Mouse (Mus musculus) lung, postnatal 25 days (tissue): ENCODE data around the gene Asb15.

Experiments used
- DNase-seq: peaks from one replicate; pipeline ENCODE4 v3.0.0; 2022; ENCODE audit warnings: low spot score

Gene Asb15

DNA sequence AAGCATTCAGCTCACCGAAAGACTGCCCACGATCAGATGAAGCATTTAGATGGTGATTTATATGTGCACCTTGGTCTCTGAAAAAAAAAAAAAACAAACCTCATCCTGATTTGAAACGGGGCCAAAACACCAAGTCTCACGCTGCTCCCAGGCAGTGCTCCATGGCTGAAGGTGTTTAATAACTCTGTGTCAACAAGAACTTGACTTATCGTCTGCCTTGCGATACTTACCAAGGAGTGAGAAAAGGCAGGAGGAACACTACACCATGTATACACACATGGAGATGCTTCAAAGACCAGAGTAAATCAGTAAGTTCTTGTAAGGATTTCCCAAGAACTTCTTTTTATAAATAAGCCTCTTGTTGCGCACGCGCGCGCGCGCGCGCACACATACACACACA lies 79.6 kb downstream of the Asb15 start:
- DNase-seq = no peak

GRCm38 (mm10) chr6:24608129-24608528 lies 80.2 kb downstream of the Asb15 start:
- DNase-seq = no peak

DNA sequence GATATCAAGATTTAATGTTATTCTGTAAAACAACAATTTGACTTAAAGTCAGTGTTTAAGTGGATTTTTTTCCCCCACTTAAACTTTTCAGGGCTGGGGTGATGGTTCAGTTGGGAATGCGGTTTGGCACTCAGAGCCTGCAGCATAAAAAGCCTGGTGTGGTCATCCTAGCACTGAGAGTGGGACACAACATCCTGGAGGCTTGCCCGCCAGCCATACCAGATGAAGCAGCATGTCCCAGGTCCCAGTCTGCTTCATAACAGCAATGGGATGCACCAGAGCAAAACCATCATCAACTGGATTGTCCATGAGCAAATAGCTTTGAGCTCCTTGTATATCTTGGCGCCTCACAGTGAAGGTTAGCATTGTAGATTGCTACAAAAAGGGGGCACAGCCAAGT lies 80.7 kb downstream of the Asb15 start:
- DNase-seq = no peak

DNA sequence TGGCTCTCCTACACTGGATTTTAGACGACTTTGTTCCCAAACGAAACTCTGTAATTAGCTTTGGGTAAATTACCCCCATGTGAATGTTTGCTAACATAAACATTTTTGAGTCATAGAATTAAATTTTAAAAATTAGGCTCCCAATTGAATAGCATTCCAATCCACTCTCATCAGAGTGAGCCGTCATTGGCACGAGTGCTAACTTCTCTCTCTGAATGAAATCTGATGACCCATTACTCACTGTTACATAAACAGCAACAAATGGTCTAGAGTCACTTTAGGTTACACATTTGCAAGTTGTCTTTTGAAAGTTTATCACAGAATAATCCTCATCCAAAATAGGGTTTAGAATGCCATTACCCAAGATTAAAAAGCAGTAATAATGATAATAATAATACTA lies 81.6 kb downstream of the Asb15 start:
- no peak for DNase-seq

- DNase-seq = no peak
Measured at GRCm38 (mm10) chr6:24610358-24610757, 82.4 kb downstream of the Asb15 start.

- no peak for DNase-seq
Measured at GRCm38 (mm10) chr6:24612074-24612755, 84.3 kb downstream of the Asb15 start.

DNA sequence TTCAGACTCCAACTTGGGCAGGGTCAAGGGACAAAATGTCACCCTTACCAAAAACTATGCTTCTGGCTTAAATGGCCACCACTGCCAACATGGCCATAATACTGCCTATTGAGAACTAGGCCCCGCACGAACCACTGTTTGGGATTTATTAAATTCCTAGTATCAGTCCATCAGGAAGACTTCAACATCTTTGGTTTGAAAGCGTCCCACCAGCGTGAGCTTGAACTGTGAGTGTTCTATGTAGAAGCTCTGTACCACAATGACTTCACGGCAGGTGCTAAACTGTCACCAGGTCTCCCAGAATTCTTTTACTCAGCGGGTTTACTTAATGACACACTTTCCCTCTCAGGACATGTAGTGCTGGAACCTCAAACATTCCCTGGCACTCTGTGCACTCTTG lies 85.4 kb downstream of the Asb15 start:
- DNase-seq = no peak

GRCm38 (mm10) chr6:24613918-24614317 lies 86.0 kb downstream of the Asb15 start:
- DNase-seq = no peak

- DNase-seq = no peak
Measured at GRCm38 (mm10) chr6:24616746-24617145, 88.8 kb downstream of the Asb15 start.

DNA sequence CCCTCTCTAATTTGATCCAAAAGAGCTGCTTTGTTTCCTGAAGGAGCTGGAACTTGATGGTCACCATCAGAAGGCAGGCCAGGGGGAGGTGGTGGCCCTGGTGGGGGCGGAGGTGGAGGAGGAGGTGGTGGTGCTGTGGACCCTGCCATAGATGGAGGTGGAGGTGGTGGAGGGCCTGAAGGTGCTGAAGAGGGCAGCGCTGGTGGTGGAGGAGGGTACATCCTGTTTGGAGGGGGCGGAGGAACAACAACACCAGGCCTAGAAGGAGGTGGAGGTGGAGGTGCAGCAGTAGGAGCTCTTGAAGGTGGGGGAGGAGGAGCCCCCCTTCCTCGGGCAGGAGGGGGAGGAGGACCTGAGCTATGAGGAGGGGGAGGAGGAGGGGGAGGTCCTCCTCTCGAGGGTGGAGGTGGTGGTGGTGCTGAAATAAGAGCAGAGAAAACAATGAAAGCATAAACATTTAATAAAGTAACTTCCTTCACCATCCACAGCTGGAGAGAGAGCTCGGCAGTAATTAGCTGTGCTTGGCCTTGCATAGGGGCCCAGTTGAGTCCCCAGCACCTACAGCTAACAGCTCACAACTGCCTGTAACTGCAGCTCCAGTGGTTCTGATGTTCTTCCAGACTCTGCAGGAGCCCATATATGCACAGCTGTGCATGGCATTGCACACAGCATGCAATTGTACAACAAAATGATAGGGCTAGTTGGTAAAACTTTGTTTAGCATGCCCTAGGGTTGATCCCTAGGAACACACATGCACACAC lies 91.5 kb downstream of the Asb15 start:
- DNase-seq = no peak

DNA sequence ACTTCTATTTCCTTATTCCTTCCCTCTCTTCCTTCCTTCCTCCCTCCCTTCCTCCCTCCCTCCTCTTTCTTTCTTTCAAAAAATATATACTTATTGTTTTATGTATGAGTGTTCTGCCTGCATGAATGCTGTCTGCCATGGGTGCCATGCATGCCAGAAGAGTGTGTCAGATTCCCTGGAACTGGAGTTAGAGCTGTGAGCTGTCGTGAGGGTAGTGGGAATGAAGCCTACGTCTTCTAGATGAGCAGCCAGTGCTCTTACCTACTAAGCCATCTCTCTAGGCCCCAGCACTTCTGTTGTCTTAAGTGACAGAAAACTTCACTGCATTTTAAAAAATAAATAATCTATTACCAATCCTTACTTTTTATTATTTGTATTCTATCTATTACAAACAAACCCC lies 93.0 kb downstream of the Asb15 start:
- DNase-seq = no peak

DNA sequence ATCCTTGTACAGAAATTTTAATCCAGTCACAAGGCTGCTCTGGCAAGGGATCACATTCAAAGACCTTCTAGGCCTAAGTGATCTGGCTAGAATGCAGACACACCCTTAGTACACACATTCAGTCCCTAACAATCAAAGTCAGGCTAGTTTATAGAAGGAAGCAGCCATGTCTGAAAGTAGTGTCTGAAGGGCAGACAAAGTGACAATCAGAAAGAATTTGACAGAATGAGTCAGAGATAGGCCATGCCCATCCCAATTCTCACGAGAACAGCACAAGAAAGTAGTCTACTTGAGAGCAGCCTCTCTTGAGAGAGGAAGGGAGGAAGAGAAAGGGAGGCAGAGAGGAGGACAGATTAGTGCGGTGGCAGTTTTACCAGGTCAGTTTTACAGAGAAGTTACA lies 94.2 kb downstream of the Asb15 start:
- DNase-seq = no peak
